Mouse (Mus musculus) right cerebral cortex, postnatal 36 days (tissue): Measurements from ENCODE around the gene C2cd4d.

Source experiments
- DNase-seq, 2 experiments: peaks; one replicate each; pipeline ENCODE4 v3.0.0; 2022; ENCODE audit warnings: low spot score in 2 of 2, mixed read lengths in 1 of 2

C2cd4d gene

DNA sequence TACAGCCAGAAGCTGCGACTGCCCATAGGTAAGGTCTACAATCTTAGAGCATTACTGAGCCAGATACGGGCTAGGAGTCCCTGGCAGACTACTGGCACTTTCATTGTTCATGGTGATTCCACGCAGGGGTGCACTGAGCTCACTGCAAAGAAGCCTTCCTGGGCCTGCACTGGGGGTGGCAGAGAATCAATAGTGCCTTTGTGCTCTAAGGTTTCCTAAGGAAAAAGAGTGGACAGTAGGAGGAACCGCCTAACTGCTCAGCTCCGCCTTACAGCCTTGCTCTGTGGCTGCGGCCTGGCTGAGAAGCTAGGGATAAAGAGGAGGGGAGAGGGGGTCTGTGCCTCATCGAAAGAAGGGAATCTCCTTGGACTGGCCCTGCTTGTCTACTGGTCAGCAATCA lies at the start of gene C2cd4d:
Gene C2cd4d (plus strand): TSS at position 301 of the 400 bp plus-strand sequence.
- no peak for DNase-seq

DNA sequence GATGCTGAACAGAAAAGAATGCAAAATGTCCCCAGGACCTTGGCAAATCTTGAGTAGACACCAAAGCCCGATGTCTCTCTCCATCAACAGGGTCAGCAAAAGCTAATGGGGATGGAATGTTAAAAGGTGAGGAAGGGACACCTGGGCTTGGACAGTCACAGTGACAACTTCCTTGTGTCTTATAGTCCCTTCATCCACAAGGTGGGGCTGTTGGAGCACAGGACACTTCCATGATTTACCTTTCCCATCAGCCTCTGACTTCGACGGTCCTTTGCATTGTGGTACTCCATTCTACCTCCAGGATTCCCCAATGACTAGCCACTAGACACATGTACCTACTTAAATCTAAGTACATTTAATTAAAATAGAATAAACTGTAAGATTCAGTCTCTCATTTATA lies 33.6 kb upstream of the C2cd4d start:
- DNase-seq: no peak

DNA sequence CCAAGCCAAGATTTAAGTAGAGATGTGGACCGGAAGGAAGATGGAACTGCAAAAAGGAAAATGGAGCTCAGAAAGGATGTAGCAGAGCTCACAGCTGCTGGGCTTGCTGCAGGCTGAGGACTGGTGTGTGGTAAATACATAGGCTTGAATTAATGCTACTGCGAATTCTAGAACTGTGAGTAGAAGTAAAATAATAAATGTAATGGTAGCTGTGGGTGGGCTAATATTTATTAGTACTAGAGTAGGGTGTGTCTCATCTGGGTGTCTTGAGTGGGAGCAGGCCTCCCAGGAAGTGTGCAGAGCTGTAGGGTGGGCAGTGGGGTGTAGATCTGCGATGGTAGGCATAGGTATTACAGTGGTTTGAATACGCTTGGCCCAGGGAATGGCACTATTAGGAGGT lies 27.8 kb upstream of the C2cd4d start:
- no peak for DNase-seq

DNA sequence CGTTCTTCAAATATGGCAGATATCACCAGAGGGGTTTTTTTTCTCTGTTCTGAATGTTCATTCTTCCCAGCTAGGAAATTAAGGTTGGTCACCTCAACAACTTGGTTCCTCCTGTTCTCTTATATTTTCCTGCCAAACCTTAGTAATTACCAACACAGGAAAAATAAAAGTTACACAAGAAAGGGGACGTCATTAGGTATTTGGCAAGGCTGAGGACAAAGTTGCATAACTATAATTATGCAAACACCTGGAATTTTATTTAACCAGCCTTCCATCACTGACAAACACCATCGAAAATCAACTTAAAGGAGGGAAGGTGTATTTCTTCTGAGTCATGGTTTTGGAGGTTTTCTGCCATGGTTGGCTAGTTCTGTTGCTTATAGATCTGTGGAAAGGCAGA lies 23.7 kb upstream of the C2cd4d start:
- no peak for DNase-seq

DNA sequence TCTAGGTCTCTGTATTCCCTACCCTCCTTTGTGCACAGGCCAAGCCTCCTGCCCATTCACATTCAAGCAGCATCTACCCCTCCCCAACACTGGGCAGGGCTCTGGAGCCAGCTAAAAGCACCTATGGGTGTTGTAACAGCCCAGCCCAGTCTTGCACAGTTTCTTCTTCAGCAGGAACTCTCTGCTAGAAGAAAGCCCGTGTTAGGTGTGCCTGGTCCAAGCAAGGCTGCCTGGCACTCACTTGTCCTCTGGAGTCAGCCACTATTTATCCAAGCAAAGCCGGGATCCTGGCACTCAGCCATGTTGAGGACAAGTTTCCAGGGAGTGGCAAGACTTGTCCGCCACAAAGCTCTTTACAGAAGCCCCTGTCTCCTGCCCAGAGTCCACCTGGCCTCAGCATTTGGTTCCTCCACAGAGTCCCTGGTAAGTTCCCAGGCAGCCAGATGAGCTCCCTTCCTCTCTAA lies 20.2 kb upstream of the C2cd4d start, which contains the start of gene Them5:
Gene Them5 (plus strand): TSS at position 141 of the 464 bp plus-strand sequence.
- DNase-seq: no peak

DNA sequence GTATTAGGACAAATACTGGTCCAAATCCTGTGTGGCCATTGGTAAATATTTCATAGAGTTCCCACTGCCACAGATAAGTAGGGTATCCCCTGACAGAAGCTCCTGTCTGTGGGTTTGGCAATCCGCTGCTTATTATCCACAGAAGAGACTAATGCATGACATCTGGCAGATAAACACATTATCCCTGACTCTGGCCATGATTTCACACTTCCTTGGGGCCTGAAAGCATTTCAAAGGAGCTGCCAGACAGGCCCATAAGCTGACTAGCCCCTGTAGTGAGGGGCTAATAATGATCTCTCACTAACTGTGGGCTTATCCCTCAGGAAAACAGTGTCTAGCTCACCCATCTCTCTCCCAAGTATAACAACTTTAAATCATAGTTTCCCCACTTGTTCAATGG lies 19.7 kb upstream of the C2cd4d start:
- no peak for DNase-seq

DNA sequence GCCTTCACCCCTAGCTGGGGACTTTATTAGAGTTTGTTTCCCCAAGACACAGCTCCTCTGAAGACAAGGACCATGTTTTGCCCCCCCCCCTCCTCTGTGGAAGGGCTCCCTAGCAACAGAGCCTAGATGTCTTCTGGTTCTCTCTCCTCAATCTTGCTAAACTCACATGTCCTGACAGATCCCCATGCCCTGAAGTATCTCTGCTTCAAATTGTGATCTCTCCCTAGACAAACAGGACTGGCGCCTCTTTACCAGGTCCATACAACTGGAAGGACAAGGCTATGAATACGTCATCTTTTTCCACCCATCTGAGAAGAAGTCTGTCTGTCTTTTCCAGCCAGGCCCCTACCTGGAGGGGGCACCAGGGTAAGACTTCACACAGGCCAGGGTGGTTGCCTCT lies 18.1 kb upstream of the C2cd4d start:
- no peak for DNase-seq

DNA sequence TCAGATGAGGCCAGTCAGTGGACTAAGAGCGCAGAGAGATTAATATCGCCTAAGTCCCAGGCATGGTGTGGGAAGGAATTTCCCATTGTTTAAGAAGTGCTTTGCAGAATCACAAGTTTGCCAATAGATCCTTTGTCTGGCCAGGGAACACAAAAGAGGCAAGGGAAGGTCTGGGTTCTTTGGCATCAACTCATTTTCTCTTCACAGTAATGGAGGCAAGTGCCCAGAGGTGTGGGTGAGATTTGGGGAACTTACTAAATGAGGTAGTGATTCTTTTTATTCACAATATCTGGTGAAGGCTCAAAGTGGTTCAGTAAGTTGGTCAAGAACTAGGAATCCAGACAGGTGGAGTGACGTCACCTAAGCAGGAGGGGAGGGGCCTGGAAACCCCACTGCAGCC lies 17.3 kb upstream of the C2cd4d start:
- DNase-seq: no peak

DNA sequence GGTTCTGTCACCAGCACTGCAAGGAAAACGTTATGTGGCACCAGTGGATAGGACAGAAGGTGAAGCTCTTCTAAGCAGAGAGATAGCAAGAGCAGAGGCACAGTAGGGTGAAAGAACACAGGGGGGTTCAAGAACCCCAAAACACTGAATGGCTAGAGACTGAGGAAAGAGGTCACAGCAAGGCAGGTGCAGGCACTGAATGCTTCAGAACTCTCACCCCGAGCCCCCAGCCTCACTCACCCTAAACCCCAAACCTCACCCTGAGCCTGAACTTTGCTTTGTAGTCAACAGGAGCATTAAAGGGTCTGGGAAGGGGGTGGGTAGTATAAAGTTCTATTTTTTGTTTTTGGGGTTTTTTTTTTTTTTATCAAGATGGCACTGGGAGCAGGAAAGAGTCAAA lies 14.1 kb upstream of the C2cd4d start:
- DNase-seq: no peak

DNA sequence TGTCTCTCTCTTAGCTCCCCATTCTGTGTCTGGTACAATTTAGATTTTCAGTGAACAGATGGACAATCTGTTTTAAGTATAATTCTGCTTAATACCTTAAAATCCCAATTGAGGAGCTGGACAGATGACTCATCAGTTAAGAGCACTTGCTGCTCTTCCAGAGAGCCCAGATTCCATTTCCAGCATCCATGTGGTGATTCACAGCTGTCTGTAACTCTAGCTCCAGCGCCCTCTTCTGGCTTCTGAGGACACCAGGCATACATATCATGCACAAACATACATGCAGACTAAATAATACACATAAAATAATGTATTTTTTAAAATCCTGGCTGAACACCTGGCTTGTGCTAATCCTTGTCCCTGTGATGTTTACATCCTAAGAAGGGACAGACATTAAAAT lies 1.4 kb upstream of the C2cd4d start:
- DNase-seq: peak in 1 of 2 experiments; percentile 24

DNA sequence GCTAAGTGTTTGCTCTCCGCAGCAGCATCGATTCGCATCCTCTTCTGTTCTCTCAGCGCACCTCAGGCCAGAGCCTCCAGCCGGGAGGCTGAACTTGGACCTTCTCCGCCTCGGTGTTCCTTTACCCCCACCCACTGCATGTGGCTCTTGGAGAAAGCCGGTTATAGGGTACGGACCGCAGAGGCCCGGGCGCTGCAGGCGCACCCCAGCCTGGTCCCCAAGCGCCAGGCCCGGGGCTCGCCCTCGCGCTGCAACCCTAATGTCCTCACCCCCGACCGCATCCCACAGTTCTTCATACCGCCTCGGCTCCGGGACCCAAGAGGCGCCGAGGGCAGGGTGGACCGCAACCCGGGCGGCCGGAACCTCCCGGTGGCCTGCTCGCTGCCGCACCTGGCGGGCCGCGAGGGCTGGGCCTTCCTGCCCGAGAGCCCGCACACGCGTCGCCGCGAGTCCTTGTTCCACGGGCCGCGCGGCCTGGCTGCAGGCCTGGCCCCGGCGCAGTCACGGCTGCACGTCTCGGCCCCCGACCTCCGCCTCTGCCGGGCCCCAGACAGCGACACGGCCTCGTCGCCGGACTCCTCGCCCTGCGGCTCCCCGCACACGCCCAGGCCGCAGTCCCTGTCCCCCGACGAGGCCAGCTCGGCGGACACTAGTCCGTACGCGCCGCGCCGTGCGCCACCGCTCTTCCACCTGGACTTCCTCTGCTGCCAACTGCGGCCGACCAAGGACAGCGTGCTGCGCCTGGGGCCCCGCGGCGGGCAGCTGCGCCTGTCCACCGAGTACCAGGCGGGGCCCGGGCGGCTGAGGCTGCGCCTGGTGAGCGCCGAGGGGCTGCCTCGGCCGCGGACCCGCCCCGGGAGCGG lies 1.3 kb downstream of the C2cd4d start:
- peak in 1 of 2 experiments; percentile 12 for DNase-seq

DNA sequence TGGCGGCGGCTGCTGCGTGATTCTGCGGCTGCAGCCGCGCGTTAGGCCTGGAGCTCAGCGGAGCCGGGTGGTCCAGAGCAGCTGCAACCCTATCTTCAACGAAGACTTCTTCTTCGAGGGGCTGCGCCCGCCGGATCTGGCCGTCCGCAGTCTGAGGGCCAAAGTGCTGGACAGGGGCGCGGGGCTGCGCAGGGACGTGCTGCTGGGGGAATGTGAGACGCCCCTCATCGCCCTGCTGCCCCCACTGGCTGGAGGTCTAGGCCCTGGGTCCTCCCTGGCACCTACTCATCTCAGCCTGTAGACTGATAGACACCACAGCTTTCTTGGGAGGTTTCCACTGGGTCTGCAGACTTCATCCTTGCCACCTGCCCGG lies 1.9 kb downstream of the C2cd4d start:
- DNase-seq: no peak

DNA sequence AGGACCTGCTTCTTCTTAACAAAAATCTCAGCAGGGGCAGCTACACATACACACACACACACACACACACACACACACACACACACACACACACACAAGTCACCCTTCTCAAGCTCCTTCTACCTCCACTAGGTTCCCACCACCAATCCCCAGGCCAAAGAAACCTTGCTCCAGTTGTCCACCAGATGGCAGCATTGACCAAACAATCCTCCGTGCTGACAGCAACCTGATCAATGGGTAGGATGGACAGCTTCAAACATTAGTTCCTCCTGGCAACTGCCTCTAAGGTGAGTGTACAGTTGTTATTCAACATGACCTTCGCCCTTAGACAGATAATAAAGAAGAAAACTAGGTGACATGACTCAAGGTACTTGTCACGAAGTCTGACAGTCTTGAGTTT lies 4.5 kb downstream of the C2cd4d start:
- peak; percentile 42 to 55 for DNase-seq

DNA sequence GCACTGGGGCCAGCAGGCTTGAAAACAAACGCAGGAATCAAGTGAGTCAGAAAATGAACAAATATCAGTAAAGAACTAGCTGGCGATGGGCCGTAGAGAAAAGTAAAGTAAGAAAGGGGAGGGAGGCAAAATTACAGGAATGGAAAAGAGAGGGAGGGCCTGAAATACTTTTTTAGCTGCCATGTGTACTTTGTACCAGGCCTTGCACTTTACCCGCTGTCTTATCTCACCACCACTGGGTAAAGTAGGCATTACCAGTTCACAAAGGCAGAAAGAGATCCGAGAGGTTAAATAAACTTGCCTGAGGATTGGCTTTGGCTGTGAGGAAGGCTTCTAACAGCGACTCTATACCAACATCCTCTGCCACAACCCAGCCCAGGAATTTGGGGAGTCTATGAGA lies 5.3 kb downstream of the C2cd4d start:
- DNase-seq: no peak

DNA sequence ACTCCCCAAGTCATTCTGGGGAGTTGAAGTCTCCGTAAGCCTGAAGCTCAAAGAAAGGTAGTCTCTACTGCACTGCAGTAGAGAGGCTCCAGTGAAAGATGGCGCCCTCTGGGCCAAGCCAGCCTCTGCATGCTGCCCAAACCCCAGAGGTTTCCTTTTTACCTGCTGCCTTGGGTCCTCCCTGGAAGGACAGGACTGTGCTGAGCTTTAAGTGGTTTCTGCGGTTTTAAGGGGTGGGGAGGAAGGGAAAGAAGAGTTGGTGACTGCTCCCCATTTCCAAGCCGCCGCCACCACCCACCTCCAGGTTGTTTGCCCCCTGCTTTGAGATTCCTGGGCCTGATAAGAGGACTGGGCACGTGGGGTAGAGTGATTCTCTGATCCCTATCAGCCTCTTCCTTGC lies 6.4 kb downstream of the C2cd4d start:
- DNase-seq: no peak

DNA sequence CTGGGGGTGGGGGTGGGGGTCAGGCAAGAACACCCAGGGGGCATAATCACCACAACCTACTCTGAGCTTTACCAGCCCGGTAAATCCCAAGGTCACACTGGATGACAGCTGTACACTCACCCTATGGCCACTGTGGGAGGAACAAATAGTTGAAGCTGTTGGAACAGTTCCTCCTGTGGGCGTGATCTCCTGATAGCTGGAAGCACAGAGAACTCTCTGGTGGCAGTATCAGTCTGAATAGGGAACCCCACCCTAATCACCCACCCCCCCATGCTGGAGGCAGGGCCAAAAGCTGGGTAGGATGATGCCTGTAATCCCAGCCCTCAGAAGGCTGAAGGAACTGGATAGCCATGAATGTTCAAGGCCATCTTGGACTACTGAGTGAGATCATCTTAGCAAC lies 7.5 kb downstream of the C2cd4d start:
- no peak for DNase-seq

DNA sequence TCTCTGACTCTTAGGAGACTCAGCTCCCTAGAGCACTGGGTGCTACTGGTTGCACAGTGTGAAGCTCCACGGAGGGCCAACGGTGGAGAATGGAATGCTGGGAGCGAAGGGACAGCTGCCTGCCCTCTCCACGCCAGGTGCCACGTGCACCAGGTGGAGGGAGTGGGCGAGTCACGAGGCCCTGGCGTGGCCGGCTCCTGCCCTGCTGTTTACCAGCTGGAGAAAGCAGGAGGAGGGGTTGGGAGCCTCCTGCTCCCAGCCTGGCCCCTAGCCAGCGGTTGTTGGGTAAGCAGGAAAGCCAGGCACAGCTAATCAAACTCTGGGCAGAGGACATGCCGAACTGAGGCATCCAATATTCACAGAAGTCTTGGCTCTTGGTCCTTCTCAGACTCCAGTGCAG lies 9.4 kb downstream of the C2cd4d start:
- peak; percentile 15 to 20 for DNase-seq

DNA sequence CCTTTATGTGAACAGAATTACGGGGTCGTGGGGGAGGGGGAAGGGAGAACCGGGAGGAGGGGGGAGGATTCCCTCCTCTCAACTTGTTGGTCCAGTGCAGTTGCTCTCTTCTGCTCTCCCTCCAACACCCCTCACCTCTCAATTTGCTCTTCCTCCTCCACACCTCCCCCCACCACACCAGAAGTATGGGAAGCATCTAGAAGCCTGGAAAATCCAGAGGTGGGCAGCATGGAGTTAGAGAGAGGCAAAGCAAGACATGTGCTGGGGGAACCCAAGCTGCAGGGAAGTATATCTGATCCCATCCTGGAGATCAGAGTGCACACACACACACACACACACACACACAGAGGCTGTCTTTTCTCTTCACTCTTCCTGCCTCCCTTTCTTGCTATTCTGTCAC lies 9.8 kb downstream of the C2cd4d start:
- DNase-seq: no peak

DNA sequence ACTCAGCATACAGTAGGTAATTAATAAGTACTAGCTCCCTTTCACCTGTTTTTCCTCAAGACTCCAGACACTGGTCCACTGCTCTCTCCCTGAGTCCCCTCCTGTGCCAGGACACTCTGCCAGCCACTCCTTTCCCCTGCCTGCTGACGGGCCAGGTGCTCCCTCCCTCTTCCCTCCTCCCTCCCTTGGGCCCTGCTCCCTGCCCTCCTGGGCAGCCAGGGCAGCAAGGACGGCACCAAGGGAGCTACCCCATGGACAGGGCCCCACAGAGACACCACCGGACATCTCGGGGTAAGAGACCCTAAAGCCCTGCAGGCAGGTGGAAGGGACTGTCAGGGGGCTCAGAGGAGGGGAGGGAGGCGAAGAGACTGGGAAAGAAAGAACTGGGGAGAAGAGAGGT lies 10.4 kb downstream of the C2cd4d start, which contains the start of gene Rorc:
Gene Rorc (plus strand): TSS at position 154 of the 400 bp plus-strand sequence.
- DNase-seq: no peak

DNA sequence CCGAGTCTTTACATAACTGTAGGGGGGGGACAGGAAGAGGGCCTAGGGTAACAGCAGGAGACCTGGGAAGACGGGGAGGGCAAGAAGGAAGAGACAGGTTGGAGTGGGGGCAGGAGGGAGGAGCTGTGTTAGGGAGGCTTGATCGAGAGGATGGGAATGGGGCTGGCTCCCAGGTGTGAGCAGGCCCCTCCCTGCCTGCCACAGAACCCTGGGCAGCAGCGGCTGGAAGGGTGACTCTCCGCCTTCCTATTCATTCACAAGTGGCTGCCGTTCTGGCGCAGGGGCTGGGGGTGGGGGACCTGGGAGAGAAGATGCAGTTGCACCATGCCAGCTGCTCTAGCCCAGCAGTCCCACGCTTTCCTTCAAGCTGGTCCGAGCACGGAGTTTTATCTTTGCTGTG lies 10.9 kb downstream of the C2cd4d start:
- no peak for DNase-seq

DNA sequence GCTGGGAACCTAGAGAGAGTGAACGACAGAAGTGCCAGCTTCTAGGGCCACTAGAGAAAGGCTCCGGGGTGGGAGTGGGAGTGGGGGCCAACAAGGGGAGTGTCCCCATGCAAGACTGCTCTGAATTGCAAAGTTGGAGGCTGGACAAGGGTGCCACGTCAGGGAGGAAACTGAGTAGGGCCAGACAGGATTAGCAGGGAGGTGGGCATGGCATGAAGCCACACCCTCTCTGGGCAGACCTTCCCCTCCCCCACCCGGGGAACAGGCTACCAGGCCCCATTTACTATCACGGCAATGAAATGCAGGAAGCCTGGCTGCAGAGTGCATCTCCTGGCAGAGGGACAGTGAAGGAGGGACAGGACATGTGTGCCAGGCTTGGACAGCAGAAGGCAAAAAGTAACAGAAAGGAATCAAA lies 11.4 kb downstream of the C2cd4d start:
- DNase-seq: no peak

DNA sequence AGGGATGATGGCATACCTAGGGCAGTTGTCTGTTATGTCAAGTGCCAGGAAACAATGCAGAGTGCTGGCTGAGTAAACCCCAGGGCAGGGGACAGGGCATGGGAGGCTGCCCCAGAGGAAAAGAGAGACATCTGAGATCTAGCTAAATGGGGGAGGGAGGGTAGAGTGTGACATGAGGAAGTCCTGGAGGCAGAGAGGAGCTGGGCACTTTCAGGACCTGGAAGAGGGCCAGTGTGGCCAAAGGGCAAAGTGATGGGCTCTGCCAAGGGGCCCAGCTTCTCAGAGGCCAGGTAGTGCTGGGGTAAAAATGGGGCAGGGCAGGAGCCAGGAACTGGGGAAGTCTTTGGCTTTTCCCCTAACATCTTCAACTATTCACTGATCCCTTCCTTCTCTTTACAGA lies 12.4 kb downstream of the C2cd4d start:
- DNase-seq: no peak

DNA sequence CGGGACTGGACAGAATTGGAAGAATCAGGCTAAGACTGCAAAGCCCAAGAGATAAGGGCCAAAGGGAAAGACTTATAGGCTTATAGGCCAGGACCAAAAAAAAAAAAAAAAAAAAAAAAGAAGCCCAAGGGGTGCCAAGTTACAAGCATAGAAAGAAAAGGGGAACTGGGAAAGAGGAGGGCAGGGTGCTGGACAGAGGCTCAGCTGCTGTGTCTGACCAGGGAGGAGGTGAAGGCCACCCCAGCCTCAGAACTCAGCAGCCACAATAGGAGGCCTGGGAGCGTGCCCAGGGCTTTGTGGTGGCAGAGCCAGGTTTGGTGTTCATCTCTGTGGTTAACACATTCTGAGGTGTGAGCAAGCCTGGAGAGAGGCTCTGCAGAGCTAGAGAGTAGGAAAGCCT lies 12.9 kb downstream of the C2cd4d start:
- DNase-seq: no peak

DNA sequence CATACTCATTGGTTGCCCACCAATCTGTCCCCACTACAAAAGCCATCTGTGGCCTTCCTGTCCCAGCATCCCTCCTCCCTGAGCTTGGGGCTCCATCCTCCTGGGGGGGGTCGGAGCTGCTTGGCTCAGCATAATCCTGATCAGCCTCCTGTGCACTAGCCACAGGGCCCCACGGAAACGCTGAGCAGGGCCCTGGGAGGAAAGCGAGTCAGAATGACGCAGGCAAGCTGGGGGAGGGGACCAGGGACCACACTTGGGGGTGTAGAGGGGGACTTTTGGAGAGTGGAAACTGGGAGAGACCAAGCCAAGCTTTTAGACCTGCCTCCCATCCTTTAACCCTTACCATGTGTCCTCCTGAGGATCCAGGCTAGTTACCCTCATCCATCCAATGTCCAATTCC lies 13.6 kb downstream of the C2cd4d start:
- DNase-seq: no peak
